Mouse (Mus musculus): Measurements from ENCODE around the gene Numbl. TPM values are rescaled to one million over a fixed set of nuclear protein-coding genes. Genes with fewer than 3 reads are reported as not detected.

Gene Numbl
- polyA plus RNA-seq, 1 experiment from 2014 or later: 47.2 TPM

- peak; percentile 11; the same call in 1 of the 2 replicates for ATAC-seq (replicated peaks)
These were observed 71.2 kb downstream of the Numbl start for GRCm38 (mm10) chr7:27329326-27329947.

GRCm38 (mm10) chr7:27329981-27330380 is 71.7 kb downstream of the Numbl start:
- no peak overlapping the region for H3K4me2 ChIP-seq (replicated peaks)
- no peaks in the 10 kb centered on the region for H3K36me3 ChIP-seq
- no peak overlapping the region for H3K27ac ChIP-seq (replicated peaks)
- ATAC-seq (replicated peaks): no peak
- H3K9ac ChIP-seq (replicated peaks): no peak overlapping the region
- H3K27me3 ChIP-seq: peaks cover 91% of the 10 kb centered on the region
- WGBS: 28% methylated on average over 17 of the region's 17 CpGs
- no peaks in the 10 kb centered on the region for H3K9me3 ChIP-seq
- H3K4me1 ChIP-seq: peaks cover 54% of the 10 kb centered on the region
- no peak overlapping the region for H3K4me3 ChIP-seq

More at GRCm38 (mm10) chr7:27329326-27329947, 71.2 kb downstream of the Numbl start:
- Histone ChIP-seq H3K4me1 (peaks cover 50% of the 10 kb centered on the region), H3K9me3 (no peaks in the 10 kb centered on the region), H3K27me3 (peaks cover 90% of the 10 kb centered on the region), H3K27ac (replicated peaks) (no peak overlapping the region), H3K9ac (replicated peaks) (no peak overlapping the region), H3K4me3 (peak overlapping the region; percentile 21), H3K36me3 (no peaks in the 10 kb centered on the region), H3K4me2 (replicated peaks) (peak overlapping the region; percentile 37)
- 4% methylated on average over 45 of the region's 45 CpGs for WGBS

- Histone ChIP-seq H3K36me3 (no peaks in the 10 kb centered on the region), H3K4me1 (peaks cover 52% of the 10 kb centered on the region), H3K9ac (replicated peaks) (0 out of 2 replicates have a peak overlapping the region, but pooled peaks have one; percentile 30), H3K27ac (replicated peaks) (no peak overlapping the region), H3K4me2 (replicated peaks) (peak overlapping the region; percentile 51), H3K9me3 (no peaks in the 10 kb centered on the region), H3K27me3 (peaks cover 91% of the 10 kb centered on the region), H3K4me3 (peak overlapping the region; percentile 37)
- WGBS: 1% methylated on average over 39 of the region's 39 CpGs
- ATAC-seq (replicated peaks): no peak
These were observed 72.7 kb downstream of the Numbl start for GRCm38 (mm10) chr7:27330709-27331540.

- Histone ChIP-seq H3K36me3 (no peaks in the 10 kb centered on the region), H3K4me3 (no peak overlapping the region), H3K27ac (replicated peaks) (no peak overlapping the region), H3K27me3 (peaks cover 85% of the 10 kb centered on the region), H3K9me3 (no peaks in the 10 kb centered on the region), H3K4me2 (replicated peaks) (no peak overlapping the region), H3K9ac (replicated peaks) (no peak overlapping the region), H3K4me1 (peaks cover 54% of the 10 kb centered on the region)
- no peak for ATAC-seq (replicated peaks)
- WGBS: 3% methylated on average over 8 of the region's 8 CpGs
These were observed 73.3 kb downstream of the Numbl start for GRCm38 (mm10) chr7:27331541-27331851.

Other genes starting within 250 kb of the Numbl start
- not detected in 2 replicates for gene Cyp2a12, start 229.4 kb upstream of the Numbl start, polyA plus RNA-seq (2015; fragmentation: Nextera tagmentation; extraction: Ambion mirVana)
- not detected in 2 replicates for gene Cyp2f2, start 138.5 kb upstream of the Numbl start, polyA plus RNA-seq (2015; fragmentation: Nextera tagmentation; extraction: Ambion mirVana)
- 0.27 TPM in 2 replicates for gene Cyp2t4, start 104.7 kb upstream of the Numbl start, polyA plus RNA-seq (2015; fragmentation: Nextera tagmentation; extraction: Ambion mirVana)
- 107 and 109 TPM in 2 replicates for gene Egln2, start 91.6 kb upstream of the Numbl start, polyA plus RNA-seq (2015; fragmentation: Nextera tagmentation; extraction: Ambion mirVana)
- gene Rab4b, start 79.5 kb upstream of the Numbl start, polyA plus RNA-seq (2015; fragmentation: Nextera tagmentation; extraction: Ambion mirVana): 79.0 and 86.9 TPM in 2 replicates
- not detected in 2 replicates for gene Gm21983, start 77.3 kb upstream of the Numbl start, polyA plus RNA-seq (2015; fragmentation: Nextera tagmentation; extraction: Ambion mirVana)
- gene Mia, start 77.3 kb upstream of the Numbl start, polyA plus RNA-seq (2015; fragmentation: Nextera tagmentation; extraction: Ambion mirVana): 9.4 and 14.8 TPM in 2 replicates
- 3.6 and 3.9 TPM in 2 replicates for gene BC024978, start 62.7 kb upstream of the Numbl start, polyA plus RNA-seq (2015; fragmentation: Nextera tagmentation; extraction: Ambion mirVana)
- gene Snrpa, start 62.2 kb upstream of the Numbl start, polyA plus RNA-seq (2015; fragmentation: Nextera tagmentation; extraction: Ambion mirVana): 228 and 236 TPM in 2 replicates
- 6.8 and 7.1 TPM in 2 replicates for gene Itpkc, start 29.8 kb upstream of the Numbl start, polyA plus RNA-seq (2015; fragmentation: Nextera tagmentation; extraction: Ambion mirVana)
- 26.1 and 27.8 TPM in 2 replicates for gene Coq8b, start 25.4 kb upstream of the Numbl start, polyA plus RNA-seq (2015; fragmentation: Nextera tagmentation; extraction: Ambion mirVana)
- gene Ltbp4, start 79.3 kb downstream of the Numbl start, polyA plus RNA-seq (2015; fragmentation: Nextera tagmentation; extraction: Ambion mirVana): 13.3 and 15.0 TPM in 2 replicates
- 90.2 and 91.5 TPM in 2 replicates for gene Shkbp1, start 97.6 kb downstream of the Numbl start, polyA plus RNA-seq (2015; fragmentation: Nextera tagmentation; extraction: Ambion mirVana)
- gene Gm20479, start 99.0 kb downstream of the Numbl start, polyA plus RNA-seq (2015; fragmentation: Nextera tagmentation; extraction: Ambion mirVana): 0.46 TPM in 1 of 2 replicates, not detected in the other
- gene Sptbn4, start 189.3 kb downstream of the Numbl start, polyA plus RNA-seq (2015; fragmentation: Nextera tagmentation; extraction: Ambion mirVana): 2.0 and 2.2 TPM in 2 replicates
- 15.8 and 17.1 TPM in 2 replicates for gene Blvrb, start 189.5 kb downstream of the Numbl start, polyA plus RNA-seq (2015; fragmentation: Nextera tagmentation; extraction: Ambion mirVana)
- gene Sertad3, start 215.3 kb downstream of the Numbl start, polyA plus RNA-seq (2015; fragmentation: Nextera tagmentation; extraction: Ambion mirVana): 13.8 and 14.3 TPM in 2 replicates
- 6.4 and 8.3 TPM in 2 replicates for gene Sertad1, start 228.5 kb downstream of the Numbl start, polyA plus RNA-seq (2015; fragmentation: Nextera tagmentation; extraction: Ambion mirVana)
- 1.1 and 1.3 TPM in 2 replicates for gene Prx, start 240.9 kb downstream of the Numbl start, polyA plus RNA-seq (2015; fragmentation: Nextera tagmentation; extraction: Ambion mirVana)